Mouse (Mus musculus): Measurements from ENCODE around the gene Gm5294.

DNA sequence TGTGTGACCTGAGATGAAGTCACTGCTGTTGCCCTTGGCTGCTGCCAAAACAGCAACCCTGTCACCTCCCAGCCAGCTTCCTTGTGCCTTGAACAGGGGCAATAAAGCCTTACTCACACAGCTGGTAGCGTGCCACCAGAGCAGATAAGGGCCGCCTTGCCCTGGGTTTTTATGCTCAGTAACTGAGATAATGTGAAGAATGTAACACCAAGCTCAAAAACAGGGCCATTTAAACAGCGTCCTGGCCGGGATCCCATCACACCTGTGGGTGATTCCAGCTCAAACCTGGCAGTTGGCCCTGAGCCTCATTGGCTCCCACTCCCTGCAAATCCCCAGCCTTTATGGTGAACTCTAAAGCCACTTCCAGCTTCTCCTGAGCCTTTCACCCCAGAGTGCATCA is 26.6 kb downstream of the Gm5294 start:
- TF ChIP-seq CTCF (IDR thresholded peaks at IDR 0.05; ENCODE audit: extremely low read depth, insufficient read length, insufficient replicate concordance, low read depth, low read length) (no peak), POLR2A (IDR thresholded peaks at IDR 0.05; ENCODE audit: low read depth, low read length) (no peak)
